Mouse (Mus musculus): ENCODE results near the gene Nisch.

GRCm38 (mm10) chr14:31209133-31209557 is 7.6 kb downstream of the Nisch start:
- TF ChIP-seq MYOG (IDR thresholded peaks at IDR 0.05; ENCODE audit: control insufficient read depth, extremely low read depth, insufficient read length) (no peak), MAX (IDR thresholded peaks at IDR 0.05) (no peak), CTCF (IDR thresholded peaks at IDR 0.05; ENCODE audit: control insufficient read depth, insufficient read depth, insufficient read length) (no peak), MYOD1 (IDR thresholded peaks at IDR 0.05; ENCODE audit: control insufficient read depth, insufficient read length, low read depth) (no peak)
